Comparison of ENCODE assay signal across 19 mouse cellular contexts in genomic region chr19:17643128-17643797, GRCm38 (mm10).
DNase-seq lines count a peak whose midpoint lies in the region; ATAC-seq and TF ChIP-seq lines count a peak whose summit lies in the region.
"Had no signal": no experiment of that assay in that cellular context is flagged by ENCODE, and none has a peak within 500 bp of the region (broad histone marks: within the 10 kb centered on the region; RNA-seq: fewer than 3 reads in every experiment).

No protein-coding gene starts in this region.

- peak; percentile 37 to 44 for DNase-seq in cerebellum, postnatal 10 days
- peak; percentile 19 for DNase-seq in kidney, postnatal 0 days (ENCODE audit: low spot score)
- DNase-seq in kidney, postnatal 36 days: no peak
- no peak for DNase-seq in midbrain, embryonic 10.5 days (ENCODE audit: low spot score)
- no peak for DNase-seq in stomach, postnatal 0 days (ENCODE audit: low spot score)
- DNase-seq in kidney, postnatal 4 days: no peak
- DNase-seq: B cell, adult 2 months; cerebellum, adult 11-12 months; heart, adult 11 months; layer of hippocampus, adult 9-11 months; liver, embryonic 13.5 days; lung, postnatal 14 days; thymus, adult 18-20 months had no signal

- H3K27ac ChIP-seq in kidney, postnatal 0 days: no peak overlapping the region
- no peak overlapping the region for H3K27ac ChIP-seq in midbrain, embryonic 16.5 days (ENCODE audit: low read length)
- H3K27ac ChIP-seq in midbrain, embryonic 10.5 days (replicated peaks): no peak overlapping the region
- no peak overlapping the region for H3K27ac ChIP-seq in stomach, postnatal 0 days (replicated peaks)
- H3K27ac ChIP-seq: forebrain, embryonic 15.5 days; heart, embryonic 15.5 days; liver, embryonic 13.5 days; midbrain, embryonic 12.5 days; neural tube, embryonic 12.5 days had no signal

- TF ChIP-seq EP300 in stomach, postnatal 0 days (optimal IDR thresholded peaks at IDR 0.05): no peak

- ATAC-seq in cerebellum, adult (ENCODE audit: insufficient number of reproducible peaks, low FRiP score, low TSS enrichment): no peak
- no peak for ATAC-seq in kidney, postnatal 0 days (replicated peaks; ENCODE audit: low FRiP score, low read depth)
- peak; percentile 66 for ATAC-seq in midbrain, embryonic 16.5 days
- ATAC-seq in stomach, postnatal 0 days (ENCODE audit: low FRiP score, low TSS enrichment): no peak
- ATAC-seq: forebrain, embryonic 15.5 days had no signal

- no peak overlapping the region for H3K4me2 ChIP-seq in kidney, postnatal 0 days (ENCODE audit: low read length)
- no peak overlapping the region for H3K4me2 ChIP-seq in midbrain, embryonic 16.5 days (ENCODE audit: low read length)
- no peak overlapping the region for H3K4me2 ChIP-seq in stomach, postnatal 0 days (replicated peaks; ENCODE audit: low read depth)
- H3K4me2 ChIP-seq: forebrain, embryonic 15.5 days; heart, embryonic 15.5 days; liver, embryonic 13.5 days; midbrain, embryonic 12.5 days; neural tube, embryonic 12.5 days had no signal

- no peaks in the 10 kb centered on the region for H3K27me3 ChIP-seq in kidney, postnatal 0 days (ENCODE audit: insufficient read depth, low read length)
- no peaks in the 10 kb centered on the region for H3K27me3 ChIP-seq in midbrain, embryonic 16.5 days (ENCODE audit: control insufficient read depth, insufficient read depth, low read depth, low read length)
- no peaks in the 10 kb centered on the region for H3K27me3 ChIP-seq in midbrain, embryonic 10.5 days (ENCODE audit: low read depth, poor library complexity, severe bottlenecking)
- H3K27me3 ChIP-seq in stomach, postnatal 0 days (ENCODE audit: control insufficient read depth, insufficient read depth, low read length): no peaks in the 10 kb centered on the region
- H3K27me3 ChIP-seq: forebrain, embryonic 15.5 days; heart, embryonic 15.5 days; liver, embryonic 13.5 days; midbrain, embryonic 12.5 days; neural tube, embryonic 12.5 days had no signal

- H3K9me3 ChIP-seq in kidney, postnatal 0 days (replicated peaks; ENCODE audit: low read length): no peaks in the 10 kb centered on the region
- no peaks in the 10 kb centered on the region for H3K9me3 ChIP-seq in midbrain, embryonic 16.5 days (replicated peaks; ENCODE audit: control insufficient read depth, low read length, poor library complexity, severe bottlenecking)
- H3K9me3 ChIP-seq in midbrain, embryonic 10.5 days (replicated peaks): no peaks in the 10 kb centered on the region
- H3K9me3 ChIP-seq in stomach, postnatal 0 days (ENCODE audit: control insufficient read depth, low read length): no peaks in the 10 kb centered on the region
- H3K9me3 ChIP-seq: forebrain, embryonic 15.5 days; heart, embryonic 15.5 days; liver, embryonic 13.5 days; midbrain, embryonic 12.5 days; neural tube, embryonic 12.5 days had no signal

- peak; percentile 32; the same call in 1 of the 2 replicates for TF ChIP-seq CTCF in kidney, postnatal 0 days (IDR thresholded peaks at IDR 0.05; ENCODE audit: low read depth)
- TF ChIP-seq CTCF in stomach, postnatal 0 days (IDR thresholded peaks at IDR 0.05; ENCODE audit: low read depth): peak; percentile 34; the same call in 1 of the 2 replicates

- H3K4me3 ChIP-seq in kidney, postnatal 0 days (replicated peaks; ENCODE audit: low read depth, low read length): no peak overlapping the region
- no peak overlapping the region for H3K4me3 ChIP-seq in midbrain, embryonic 16.5 days (ENCODE audit: low read depth, low read length)
- H3K4me3 ChIP-seq in midbrain, embryonic 10.5 days: no peak overlapping the region
- H3K4me3 ChIP-seq in stomach, postnatal 0 days (ENCODE audit: low read depth, low read length): no peak overlapping the region
- H3K4me3 ChIP-seq: forebrain, embryonic 15.5 days; heart, embryonic 15.5 days; liver, embryonic 13.5 days; midbrain, embryonic 12.5 days; neural tube, embryonic 12.5 days had no signal

- H3K4me1 ChIP-seq in kidney, postnatal 0 days (replicated peaks; ENCODE audit: insufficient read depth, low read length): no peaks in the 10 kb centered on the region
- no peaks in the 10 kb centered on the region for H3K4me1 ChIP-seq in midbrain, embryonic 16.5 days (ENCODE audit: control insufficient read depth, insufficient read depth, low read length)
- H3K4me1 ChIP-seq in midbrain, embryonic 10.5 days: no peaks in the 10 kb centered on the region
- no peaks in the 10 kb centered on the region for H3K4me1 ChIP-seq in stomach, postnatal 0 days (replicated peaks; ENCODE audit: control insufficient read depth, insufficient read depth)
- H3K4me1 ChIP-seq: forebrain, embryonic 15.5 days; liver, embryonic 13.5 days; midbrain, embryonic 12.5 days; neural tube, embryonic 12.5 days had no signal

- 60% methylated on average over 3 of the region's 3 CpGs for WGBS in kidney, postnatal 0 days
- WGBS in midbrain, embryonic 16.5 days: 47% methylated on average over 3 of the region's 3 CpGs
- 76% methylated on average over 3 of the region's 3 CpGs for WGBS in midbrain, embryonic 10.5 days
- 69% methylated on average over 3 of the region's 3 CpGs for WGBS in stomach, postnatal 0 days

- peaks cover 4% of the 10 kb centered on the region; the same call in 1 of the 2 replicates for H3K36me3 ChIP-seq in kidney, postnatal 0 days (ENCODE audit: insufficient read depth, low read length)
- no peaks in the 10 kb centered on the region for H3K36me3 ChIP-seq in midbrain, embryonic 16.5 days (ENCODE audit: control insufficient read depth, insufficient read depth, low read length)
- H3K36me3 ChIP-seq in midbrain, embryonic 10.5 days: no peaks in the 10 kb centered on the region
- no peaks in the 10 kb centered on the region for H3K36me3 ChIP-seq in stomach, postnatal 0 days (ENCODE audit: control insufficient read depth, insufficient read depth, low read length)
- H3K36me3 ChIP-seq: forebrain, embryonic 15.5 days; heart, embryonic 15.5 days; liver, embryonic 13.5 days; midbrain, embryonic 12.5 days; neural tube, embryonic 12.5 days had no signal

- no peak overlapping the region for H3K9ac ChIP-seq in kidney, postnatal 0 days (ENCODE audit: low read depth, low read length)
- H3K9ac ChIP-seq in midbrain, embryonic 16.5 days (ENCODE audit: low read depth, low read length): no peak overlapping the region
- H3K9ac ChIP-seq in stomach, postnatal 0 days (ENCODE audit: low read length): no peak overlapping the region
- H3K9ac ChIP-seq: forebrain, embryonic 15.5 days; heart, embryonic 15.5 days; liver, embryonic 13.5 days; midbrain, embryonic 12.5 days; neural tube, embryonic 12.5 days had no signal

Comparison
In these comparisons a context has a peak if more than half of its experiments do, and no peak if none do; other contexts are left out.
1. DNase-seq: peak in cerebellum, postnatal 10 days (2 of 2) and kidney, postnatal 0 days (single experiment); none in kidney, postnatal 36 days (0 of 2), midbrain, embryonic 10.5 days (single experiment), stomach, postnatal 0 days (single experiment) and kidney, postnatal 4 days (0 of 2).